Mouse (Mus musculus): Measurements from ENCODE around the gene Tomm20. TPM values are rescaled to one million over a fixed set of nuclear protein-coding genes. Genes with fewer than 3 reads are reported as not detected.
"Not testable (repeated sequence)": the region's sequence is repeated elsewhere in the genome, so short reads cannot be mapped to it uniquely, and the experiment has no call there.

Gene Tomm20
- polyA plus RNA-seq, 1 experiment from 2014 or later: 189 TPM

DNA sequence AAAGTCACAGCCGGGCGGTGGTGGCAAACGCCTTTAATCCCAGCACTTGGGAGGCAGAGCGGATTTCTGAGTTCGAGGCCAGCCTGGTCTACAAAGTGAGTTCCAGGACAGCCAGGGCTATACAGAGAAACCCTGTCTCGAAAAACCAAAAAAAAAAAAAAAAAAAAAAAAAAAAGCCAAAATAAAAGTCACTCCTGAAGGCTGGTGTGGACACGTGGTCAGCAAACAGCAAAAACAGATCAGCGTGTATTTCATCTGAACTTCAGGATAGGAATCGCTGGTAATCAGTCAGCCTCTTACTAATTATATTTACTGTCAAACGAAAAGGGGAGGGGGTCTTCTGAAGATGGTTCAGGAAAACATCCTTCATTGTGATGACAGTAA is 31.5 kb downstream of the Tomm20 start:
- H3K9ac ChIP-seq; ATAC-seq (ENCODE audit: low FRiP score, low read depth); H3K9me3 ChIP-seq; H3K4me2 ChIP-seq (replicated peaks); H3K4me3 ChIP-seq; H3K36me3 ChIP-seq; H3K27ac ChIP-seq; H3K27me3 ChIP-seq (replicated peaks): not testable (repeated sequence)
- WGBS: 73% methylated on average over 10 of the region's 10 CpGs
- H3K4me1 ChIP-seq: peaks cover 15% of the 10 kb centered on the region

DNA sequence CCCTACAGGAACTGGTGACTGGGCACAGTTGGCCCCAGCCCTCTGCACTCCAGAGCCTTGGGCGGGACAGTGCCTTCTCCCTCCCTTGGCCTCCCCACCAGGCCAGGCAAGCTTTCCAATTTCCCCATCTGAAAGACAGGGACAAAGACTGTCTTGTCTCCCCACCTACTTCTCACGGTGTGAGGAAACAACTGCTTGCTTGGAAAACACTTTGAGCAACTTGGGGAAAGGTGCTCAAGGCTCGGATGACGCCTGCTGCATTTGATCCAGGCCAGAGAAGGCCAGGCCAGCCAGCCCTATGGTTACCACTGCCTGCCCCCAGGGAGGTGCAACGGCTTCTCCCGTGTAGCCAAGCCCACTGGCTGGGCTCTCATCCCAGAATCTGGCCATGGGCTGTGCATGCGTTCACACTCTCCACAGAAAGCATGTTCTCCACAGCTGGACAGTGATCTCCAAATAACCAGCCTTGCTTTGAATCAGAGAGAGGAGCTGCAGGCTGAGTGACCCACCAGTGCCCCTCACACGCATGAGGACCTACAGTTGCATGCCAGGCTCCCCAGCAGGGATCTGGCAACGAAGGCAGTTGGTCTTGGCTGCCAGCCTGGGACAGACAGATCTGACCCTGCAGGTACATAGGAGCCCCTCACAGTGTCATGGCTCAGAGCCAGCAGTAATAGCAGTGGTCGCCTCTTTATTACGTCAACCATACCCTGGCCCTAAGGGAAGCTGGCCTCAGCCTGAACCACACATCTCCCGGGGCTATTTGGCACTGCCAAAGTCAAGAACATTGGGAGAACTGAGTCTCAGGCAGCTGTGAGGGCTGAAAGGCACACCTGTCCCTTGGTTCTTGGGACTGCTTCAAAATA is 32.2 kb downstream of the Tomm20 start:
- H3K27ac ChIP-seq: no peak overlapping the region
- ATAC-seq (ENCODE audit: low FRiP score, low read depth): 0 out of 2 replicates have a peak, but pooled peaks have one; percentile 42

DNA sequence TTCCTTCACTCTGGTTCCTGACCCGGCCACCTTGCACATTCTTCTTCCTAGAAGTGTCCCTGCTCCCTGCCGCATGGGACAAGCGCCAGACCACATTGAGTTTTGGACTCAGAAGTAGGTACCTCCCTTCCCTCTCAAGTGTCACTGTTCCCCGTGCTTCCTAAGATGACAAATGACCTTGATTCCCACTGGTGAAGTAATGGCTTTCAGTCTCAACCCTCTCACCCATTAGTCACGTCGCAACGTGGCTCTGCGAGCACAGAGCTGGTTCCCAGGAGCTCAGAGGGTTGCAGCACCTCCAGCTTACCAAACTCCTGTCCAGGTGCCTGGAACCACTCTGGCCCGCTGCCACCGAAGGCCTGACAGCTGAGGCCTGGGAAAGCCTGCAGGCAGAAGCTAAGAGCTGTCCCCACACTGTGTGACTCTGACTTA is 36.3 kb downstream of the Tomm20 start:
- Histone ChIP-seq H3K4me2 (replicated peaks) (no peak overlapping the region), H3K36me3 (no peaks in the 10 kb centered on the region), H3K9ac (no peak overlapping the region), H3K9me3 (no peaks in the 10 kb centered on the region), H3K4me3 (no peak overlapping the region), H3K27me3 (replicated peaks) (no peaks in the 10 kb centered on the region), H3K4me1 (peaks cover 14% of the 10 kb centered on the region), H3K27ac (no peak overlapping the region)
- 70% methylated on average over 10 of the region's 10 CpGs for WGBS
- ATAC-seq (ENCODE audit: low FRiP score, low read depth): no peak

More for the DNA sequence above, 32.2 kb downstream of the Tomm20 start:
- 55% methylated on average over 12 of the region's 12 CpGs for WGBS
- Histone ChIP-seq H3K36me3 (no peaks in the 10 kb centered on the region), H3K4me3 (no peak overlapping the region), H3K9ac (no peak overlapping the region), H3K4me1 (peaks cover 20% of the 10 kb centered on the region), H3K4me2 (replicated peaks) (no peak overlapping the region), H3K27me3 (replicated peaks) (no peaks in the 10 kb centered on the region), H3K9me3 (no peaks in the 10 kb centered on the region)

DNA sequence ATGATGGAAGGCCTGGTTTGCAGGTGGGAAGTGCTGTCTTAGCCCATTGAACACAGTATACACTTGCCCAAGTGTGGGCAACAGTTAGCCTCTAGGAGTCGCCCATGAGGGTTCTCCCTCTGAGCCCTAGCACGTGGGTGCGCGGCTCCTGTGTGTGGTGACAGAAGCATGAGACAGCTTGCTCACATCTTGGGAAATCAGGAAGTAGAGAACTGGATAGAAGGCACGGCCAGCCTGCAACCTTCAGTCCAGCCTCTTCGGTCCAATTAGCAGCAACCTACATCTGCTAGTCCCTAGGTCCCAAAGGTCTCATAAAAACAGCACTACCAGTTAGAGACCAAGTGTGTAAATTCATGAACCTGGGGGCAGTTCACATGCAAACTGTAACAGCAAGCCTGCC is 36.8 kb downstream of the Tomm20 start:
- H3K4me3 ChIP-seq: no peak overlapping the region
- WGBS: 79% methylated on average over 6 of the region's 6 CpGs
- peaks cover 12% of the 10 kb centered on the region for H3K4me1 ChIP-seq
- H3K27ac ChIP-seq: no peak overlapping the region
- H3K9me3 ChIP-seq: no peaks in the 10 kb centered on the region
- no peak overlapping the region for H3K4me2 ChIP-seq (replicated peaks)
- ATAC-seq (ENCODE audit: low FRiP score, low read depth): no peak
- no peaks in the 10 kb centered on the region for H3K36me3 ChIP-seq
- H3K9ac ChIP-seq: no peak overlapping the region
- peaks cover 4% of the 10 kb centered on the region; the same call in 1 of the 2 replicates for H3K27me3 ChIP-seq (replicated peaks)

DNA sequence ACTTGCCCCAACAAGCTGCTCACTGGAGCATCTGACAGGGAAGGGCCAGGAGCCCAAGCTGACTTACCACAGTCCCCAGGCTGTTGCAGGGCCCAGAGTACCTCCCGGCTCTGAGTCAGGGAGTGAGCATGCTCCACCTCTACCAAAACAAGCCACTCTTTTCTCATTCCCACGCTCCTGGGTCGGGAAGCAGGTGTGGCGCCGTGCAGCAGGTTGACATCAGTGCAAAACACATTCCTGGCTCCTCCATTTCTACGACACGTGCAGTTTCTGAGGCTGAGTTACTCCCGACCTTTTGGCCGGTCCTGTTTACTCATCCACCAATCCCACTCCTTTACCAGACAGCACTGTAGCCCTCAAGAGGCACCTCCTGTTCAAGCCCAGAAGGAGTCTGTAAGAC is 37.7 kb downstream of the Tomm20 start:
- 81% methylated on average over 9 of the region's 9 CpGs for WGBS
- Histone ChIP-seq H3K9me3 (no peaks in the 10 kb centered on the region), H3K27ac (no peak overlapping the region), H3K4me1 (0 out of 2 replicates have a peak, but pooled peaks cover 6% of the 10 kb centered on the region), H3K4me2 (replicated peaks) (no peak overlapping the region), H3K4me3 (no peak overlapping the region), H3K36me3 (no peaks in the 10 kb centered on the region), H3K27me3 (replicated peaks) (peaks cover 4% of the 10 kb centered on the region; the same call in 1 of the 2 replicates), H3K9ac (no peak overlapping the region)
- ATAC-seq (ENCODE audit: low FRiP score, low read depth): no peak

DNA sequence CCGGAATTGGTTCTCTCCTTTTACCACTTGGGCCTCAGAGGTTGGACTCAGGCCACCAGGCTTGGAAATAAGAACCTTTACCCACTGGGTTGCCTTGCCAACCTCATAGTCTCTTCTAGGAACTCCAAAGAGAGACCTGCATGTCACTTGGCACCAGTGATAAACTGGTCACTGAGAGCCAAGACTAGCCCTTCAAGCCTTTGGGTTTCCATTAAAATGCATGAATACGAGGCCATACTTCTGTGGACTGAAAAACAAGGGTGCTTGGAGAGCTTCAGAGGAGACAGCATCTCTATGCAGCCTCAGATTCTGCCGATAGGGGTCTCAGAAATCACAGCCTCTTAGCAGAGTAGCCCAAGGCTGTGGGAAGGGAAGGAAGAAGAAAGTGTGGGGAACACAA is 38.3 kb downstream of the Tomm20 start:
- Histone ChIP-seq H3K4me3 (no peak overlapping the region), H3K4me1 (0 out of 2 replicates have a peak, but pooled peaks cover 6% of the 10 kb centered on the region), H3K4me2 (replicated peaks) (no peak overlapping the region), H3K27me3 (replicated peaks) (peaks cover 4% of the 10 kb centered on the region; the same call in 1 of the 2 replicates), H3K9me3 (no peaks in the 10 kb centered on the region), H3K36me3 (no peaks in the 10 kb centered on the region), H3K9ac (no peak overlapping the region), H3K27ac (no peak overlapping the region)
- 79% methylated on average over 3 of the region's 3 CpGs for WGBS
- no peak for ATAC-seq (ENCODE audit: low FRiP score, low read depth)

DNA sequence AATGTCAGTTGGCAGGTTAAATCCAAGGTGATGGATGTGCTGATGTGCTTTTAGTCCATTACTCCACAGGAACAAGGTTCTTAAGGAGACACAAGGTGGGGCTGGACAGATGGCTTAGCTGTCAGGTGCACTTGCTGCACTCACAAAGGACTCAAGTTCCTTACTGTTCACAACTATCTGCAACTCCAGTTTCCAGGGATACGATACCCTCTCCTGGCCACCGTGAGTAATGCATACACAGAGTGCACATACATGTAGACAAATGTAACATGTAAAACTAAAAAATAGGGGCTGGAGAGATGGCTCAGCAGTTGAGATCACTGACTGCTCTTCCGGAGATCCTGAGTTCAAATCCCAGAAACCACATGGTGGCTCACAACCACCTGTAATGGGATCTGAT is 40.3 kb downstream of the Tomm20 start:
- no peak overlapping the region for H3K27ac ChIP-seq
- H3K4me2 ChIP-seq (replicated peaks): no peak overlapping the region
- peaks cover 4% of the 10 kb centered on the region; the same call in 1 of the 2 replicates for H3K27me3 ChIP-seq (replicated peaks)
- no peak overlapping the region for H3K4me3 ChIP-seq
- no peak overlapping the region for H3K9ac ChIP-seq
- 94% methylated on average over 3 of the region's 3 CpGs for WGBS
- H3K9me3 ChIP-seq: no peaks in the 10 kb centered on the region
- 0 out of 2 replicates have a peak, but pooled peaks cover 6% of the 10 kb centered on the region for H3K4me1 ChIP-seq
- H3K36me3 ChIP-seq: no peaks in the 10 kb centered on the region
- no peak for ATAC-seq (ENCODE audit: low FRiP score, low read depth)

DNA sequence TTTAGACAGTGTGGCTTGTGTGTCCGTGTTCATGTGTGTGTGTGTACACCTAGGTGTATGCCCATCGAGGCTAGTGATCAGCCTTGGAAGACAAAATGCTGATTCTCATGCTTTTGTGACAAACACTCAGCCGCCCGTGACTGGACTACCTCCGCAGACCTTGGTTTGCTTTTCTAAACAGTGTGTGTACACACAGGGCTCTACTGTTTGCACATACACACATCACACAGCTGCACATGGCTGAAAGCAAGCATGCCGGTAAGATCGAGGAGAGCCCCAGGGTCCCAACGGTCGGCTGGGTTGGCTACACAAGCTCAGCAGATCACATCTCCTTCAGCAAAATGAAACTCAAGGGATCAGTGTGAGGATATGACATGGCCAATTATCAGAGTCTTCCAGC is 41.7 kb downstream of the Tomm20 start:
- H3K36me3 ChIP-seq: no peaks in the 10 kb centered on the region
- 91% methylated on average over 9 of the region's 9 CpGs for WGBS
- H3K4me1 ChIP-seq: 0 out of 2 replicates have a peak, but pooled peaks cover 3% of the 10 kb centered on the region
- no peak for ATAC-seq (ENCODE audit: low FRiP score, low read depth)
- peaks cover 4% of the 10 kb centered on the region; the same call in 1 of the 2 replicates for H3K27me3 ChIP-seq (replicated peaks)
- H3K27ac ChIP-seq: no peak overlapping the region
- H3K4me2 ChIP-seq (replicated peaks): no peak overlapping the region
- H3K4me3 ChIP-seq: no peak overlapping the region
- no peaks in the 10 kb centered on the region for H3K9me3 ChIP-seq
- H3K9ac ChIP-seq: no peak overlapping the region

DNA sequence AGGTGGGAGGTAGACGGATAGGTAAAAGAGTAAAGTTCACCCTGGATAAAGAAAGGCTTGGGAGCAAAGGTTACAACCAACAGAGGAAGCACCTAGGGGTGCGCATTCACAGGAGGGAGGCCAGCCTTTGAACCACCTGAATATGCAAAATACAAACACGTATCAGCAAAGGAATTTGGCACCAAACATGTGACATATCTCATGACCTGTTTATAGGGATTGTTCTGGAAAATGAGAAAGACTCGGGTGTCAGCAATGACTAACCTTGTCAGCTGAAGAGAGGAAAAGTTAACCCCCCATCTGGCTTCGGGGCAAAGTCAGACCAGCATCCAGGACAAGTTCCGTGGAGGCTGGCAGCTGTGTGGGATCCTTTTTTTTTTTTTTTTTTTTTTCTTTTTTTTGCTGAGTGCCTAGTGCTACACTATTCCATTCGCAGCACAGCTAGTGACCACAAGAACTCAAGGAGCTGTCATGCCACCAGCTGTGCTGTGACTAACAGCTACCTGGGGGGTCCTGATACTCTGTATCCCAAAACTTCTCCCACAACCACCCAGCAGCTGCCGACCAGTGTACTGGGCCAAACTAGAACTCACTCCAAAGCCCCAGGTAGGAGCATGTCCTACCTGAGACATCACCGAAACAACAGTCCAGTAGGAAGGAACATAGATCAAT is 42.3 kb downstream of the Tomm20 start:
- Histone ChIP-seq H3K27me3 (replicated peaks) (peaks cover 4% of the 10 kb centered on the region; the same call in 1 of the 2 replicates), H3K4me3 (no peak overlapping the region), H3K4me2 (replicated peaks) (no peak overlapping the region), H3K9me3 (no peaks in the 10 kb centered on the region), H3K9ac (no peak overlapping the region), H3K27ac (no peak overlapping the region), H3K4me1 (no peaks in the 10 kb centered on the region), H3K36me3 (no peaks in the 10 kb centered on the region)
- WGBS: 72% methylated on average over 9 of the region's 9 CpGs
- ATAC-seq (ENCODE audit: low FRiP score, low read depth): no peak

DNA sequence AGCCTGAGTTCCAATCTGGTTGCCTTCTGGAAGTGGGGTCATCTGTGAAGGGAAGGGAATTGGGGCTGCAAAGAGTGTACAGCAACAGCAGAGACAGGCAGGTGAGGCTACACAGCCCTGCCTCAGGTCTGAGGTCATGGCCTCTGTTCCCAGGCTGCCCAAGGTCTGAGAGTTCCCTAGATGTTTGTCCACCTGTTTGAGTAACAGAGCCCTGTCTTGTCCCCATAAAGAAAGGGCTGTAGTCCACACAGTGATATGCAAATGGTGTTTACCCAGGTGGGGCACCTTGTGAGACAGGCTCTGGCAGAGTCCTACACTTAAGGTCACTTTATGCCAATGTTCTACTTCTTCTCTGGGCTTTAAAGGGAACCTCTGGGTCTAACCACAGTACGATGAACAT is 44.0 kb downstream of the Tomm20 start:
- H3K9me3 ChIP-seq: no peaks in the 10 kb centered on the region
- no peak for ATAC-seq (ENCODE audit: low FRiP score, low read depth)
- 87% methylated on average over 1 of the region's 1 CpGs for WGBS

DNA sequence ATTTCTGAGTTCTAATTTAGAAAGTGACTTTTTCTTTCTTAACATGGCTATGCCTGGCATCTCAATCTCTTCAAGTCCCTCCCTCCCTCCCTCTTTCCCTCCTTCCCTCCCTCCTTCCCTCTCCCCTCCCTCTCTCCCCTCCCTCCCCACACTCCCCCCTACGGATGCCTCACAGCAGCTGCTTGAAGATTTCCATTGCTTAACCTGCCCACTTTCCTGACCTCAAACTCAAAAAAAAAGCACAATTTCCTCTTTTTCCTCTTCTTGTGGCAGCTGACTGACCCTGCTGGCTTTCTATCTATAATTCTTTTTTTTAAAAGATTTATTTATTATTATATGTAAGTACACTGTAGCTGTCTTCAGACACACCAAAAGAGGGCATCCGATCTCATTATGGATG is 44.6 kb downstream of the Tomm20 start:
- Histone ChIP-seq H3K4me1 (no peaks in the 10 kb centered on the region), H3K4me3 (no peak overlapping the region), H3K9me3 (no peaks in the 10 kb centered on the region), H3K4me2 (replicated peaks) (no peak overlapping the region), H3K36me3 (no peaks in the 10 kb centered on the region), H3K27ac (no peak overlapping the region), H3K9ac (no peak overlapping the region), H3K27me3 (replicated peaks) (peaks cover 4% of the 10 kb centered on the region; the same call in 1 of the 2 replicates)
- no peak for ATAC-seq (ENCODE audit: low FRiP score, low read depth)
- 85% methylated on average over 2 of the region's 2 CpGs for WGBS

More for the DNA sequence above, 44.0 kb downstream of the Tomm20 start:
- Histone ChIP-seq H3K9ac (no peak overlapping the region), H3K4me3 (no peak overlapping the region), H3K27me3 (replicated peaks) (peaks cover 4% of the 10 kb centered on the region; the same call in 1 of the 2 replicates), H3K36me3 (no peaks in the 10 kb centered on the region), H3K4me1 (no peaks in the 10 kb centered on the region), H3K27ac (no peak overlapping the region), H3K4me2 (replicated peaks) (no peak overlapping the region)

DNA sequence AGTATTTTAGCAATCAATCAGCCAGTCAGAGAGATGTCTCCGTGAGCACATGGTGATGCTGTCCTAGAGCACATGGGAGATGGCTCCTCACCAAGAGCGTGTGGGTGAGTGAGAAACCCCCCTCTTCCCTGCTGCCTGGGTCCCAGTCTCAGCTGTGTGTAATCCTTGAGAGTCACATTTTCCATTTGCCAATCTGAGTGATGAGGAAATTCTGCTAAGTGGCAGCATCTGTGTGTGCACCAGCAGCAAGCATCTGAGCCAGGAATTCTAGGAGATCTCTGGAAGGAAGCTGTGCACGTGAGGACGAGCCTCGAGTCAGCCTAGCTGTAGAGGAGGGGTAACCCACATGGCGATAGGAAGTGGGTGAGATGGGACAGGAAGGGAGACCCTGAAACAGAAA is 50.5 kb downstream of the Tomm20 start:
- Histone ChIP-seq H3K27me3 (replicated peaks) (no peaks in the 10 kb centered on the region), H3K27ac (no peak overlapping the region), H3K4me1 (no peaks in the 10 kb centered on the region), H3K36me3 (no peaks in the 10 kb centered on the region), H3K4me2 (replicated peaks) (no peak overlapping the region), H3K9ac (no peak overlapping the region), H3K9me3 (no peaks in the 10 kb centered on the region), H3K4me3 (no peak overlapping the region)
- ATAC-seq (ENCODE audit: low FRiP score, low read depth): no peak
- WGBS: 62% methylated on average over 6 of the region's 6 CpGs

All from neural tube, embryonic 12.5 days (tissue).